Mouse (Mus musculus): ENCODE measurements around the gene Olfr876.
"Not testable (repeated sequence)": the region's sequence is repeated elsewhere in the genome, so short reads cannot be mapped to it uniquely, and the experiment has no call there.

The Olfr876 gene

GRCm38 (mm10) chr9:37802731-37803130, at the start of gene Olfr876:
Gene Olfr876 (plus strand): TSS chr9:37803031.
- no peak for DNase-seq

GRCm38 (mm10) chr9:37761728-37762127, 41.1 kb upstream of the Olfr876 start:
- no peak for DNase-seq

- no peak for DNase-seq
These were observed 40.3 kb upstream of the Olfr876 start for GRCm38 (mm10) chr9:37762541-37762940.

DNA sequence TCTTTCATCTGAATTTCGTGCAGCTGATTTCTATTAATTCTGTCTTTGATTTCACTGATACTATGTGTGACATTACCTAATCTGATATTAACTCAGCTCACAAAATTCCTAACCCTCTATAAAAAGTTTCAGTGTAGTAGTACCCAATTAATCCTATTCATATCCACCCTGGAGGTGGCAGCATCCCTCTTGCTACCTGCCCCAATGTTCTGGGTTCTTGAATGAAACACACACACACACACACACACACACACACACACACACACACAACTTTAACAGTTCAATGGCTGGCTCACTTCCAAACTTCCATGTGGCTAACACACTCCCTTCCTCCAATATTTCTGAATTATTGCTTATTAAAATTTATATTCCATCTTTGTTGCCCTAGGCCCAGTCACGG, 32.2 kb upstream of the Olfr876 start:
- DNase-seq: no peak

GRCm38 (mm10) chr9:37771759-37772158, 31.1 kb upstream of the Olfr876 start, which contains the start of gene Olfr875:
Gene Olfr875 (plus strand): TSS chr9:37771857.
- no peak for DNase-seq

GRCm38 (mm10) chr9:37782766-37783260, 20.0 kb upstream of the Olfr876 start:
- DNase-seq: peak; percentile 3 to 4

DNA sequence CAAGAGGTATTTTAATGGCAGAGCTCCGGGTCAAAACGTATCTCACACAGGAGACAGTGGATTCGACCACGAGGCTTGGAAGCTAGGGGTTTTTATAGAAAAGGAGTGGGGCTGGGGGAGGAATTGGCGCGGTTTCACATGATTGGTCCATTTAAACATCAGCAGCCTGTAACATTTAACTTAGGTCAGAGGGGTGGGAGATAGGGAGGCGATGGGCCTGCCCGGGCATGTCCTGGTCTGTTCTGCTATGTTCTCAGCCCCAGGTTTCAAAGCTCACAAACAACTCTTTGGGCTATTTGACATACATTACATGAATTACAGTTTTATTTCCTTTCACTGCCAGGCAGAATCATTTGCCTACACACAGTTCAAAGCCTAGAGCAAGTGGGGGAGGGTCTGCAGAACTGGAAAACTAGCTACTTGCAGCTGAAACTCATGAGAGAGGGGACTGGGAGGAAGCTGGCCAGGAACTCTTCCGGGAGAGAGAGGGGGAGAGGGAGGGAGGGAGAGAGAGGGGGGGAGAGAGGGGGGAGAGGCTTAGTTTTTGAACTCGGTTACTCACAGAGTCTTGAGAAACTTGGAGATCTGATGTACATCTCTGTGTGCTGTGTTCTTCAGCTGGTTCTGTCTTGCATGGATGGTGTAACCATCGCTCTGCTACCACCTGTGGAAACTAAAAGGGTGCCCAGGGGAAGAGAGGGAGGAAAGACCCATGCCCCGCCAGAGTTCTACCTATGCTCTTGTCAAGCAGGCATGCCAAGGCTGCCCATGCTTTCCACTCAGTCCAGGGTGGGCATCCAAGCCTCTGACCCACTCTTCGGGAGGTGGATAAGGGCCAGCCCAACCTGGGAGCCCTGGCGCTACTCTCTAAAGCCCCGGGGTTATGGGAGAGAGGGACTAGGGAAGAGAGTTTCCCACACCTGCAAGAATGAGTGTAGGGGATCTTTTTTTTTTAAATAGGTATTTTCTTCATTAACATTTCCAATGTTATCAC, 19.1 kb upstream of the Olfr876 start:
- not testable (repeated sequence) for DNase-seq

GRCm38 (mm10) chr9:37786411-37786810, 16.4 kb upstream of the Olfr876 start:
- no peak for DNase-seq

DNA sequence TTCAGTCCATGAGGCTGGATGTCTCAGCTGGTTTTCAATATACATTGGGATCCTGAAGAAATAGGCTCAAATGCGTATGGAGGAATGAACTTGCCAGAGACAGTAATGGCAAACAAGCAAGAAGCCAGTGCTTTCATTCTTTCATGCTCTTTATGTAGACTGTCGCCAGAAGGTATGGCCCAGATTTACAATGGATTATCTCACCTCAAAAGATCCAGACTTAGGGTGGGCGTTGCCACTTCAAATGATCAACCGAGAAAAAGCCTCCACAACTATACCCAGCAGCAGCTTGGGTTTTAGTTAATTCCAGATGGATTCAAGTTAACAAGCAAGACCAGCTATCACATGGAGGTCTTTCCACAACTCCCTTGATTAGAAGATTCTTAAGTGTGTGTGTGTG, 776 bp upstream of the Olfr876 start:
- no peak for DNase-seq

DNA sequence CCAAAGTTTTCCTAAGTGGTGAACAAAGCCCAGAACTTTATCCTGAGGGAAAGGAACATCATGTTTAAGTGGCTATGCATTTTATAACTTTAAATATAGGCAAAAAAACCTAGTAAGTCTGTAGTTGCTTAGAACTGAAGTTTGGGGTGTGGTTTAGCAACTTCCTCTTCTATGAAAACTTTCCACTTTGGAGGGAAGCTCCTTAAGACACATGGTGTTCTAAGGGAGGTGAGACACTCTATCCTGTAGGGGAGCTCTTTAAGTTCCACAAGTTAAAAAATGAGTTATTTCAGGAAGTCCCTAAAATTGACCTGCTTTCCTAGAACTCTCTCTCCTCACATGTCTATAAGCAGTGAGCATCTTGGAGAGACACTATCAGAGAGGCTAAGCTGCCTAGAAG, 4.4 kb downstream of the Olfr876 start:
- DNase-seq: no peak

- no peak for DNase-seq
These were observed 5.6 kb downstream of the Olfr876 start for GRCm38 (mm10) chr9:37808456-37808855.

GRCm38 (mm10) chr9:37808976-37809375, 6.1 kb downstream of the Olfr876 start:
- peak in 1 of 2 experiments; percentile 9 for DNase-seq

GRCm38 (mm10) chr9:37814696-37815095, 11.9 kb downstream of the Olfr876 start:
- no peak for DNase-seq

DNA sequence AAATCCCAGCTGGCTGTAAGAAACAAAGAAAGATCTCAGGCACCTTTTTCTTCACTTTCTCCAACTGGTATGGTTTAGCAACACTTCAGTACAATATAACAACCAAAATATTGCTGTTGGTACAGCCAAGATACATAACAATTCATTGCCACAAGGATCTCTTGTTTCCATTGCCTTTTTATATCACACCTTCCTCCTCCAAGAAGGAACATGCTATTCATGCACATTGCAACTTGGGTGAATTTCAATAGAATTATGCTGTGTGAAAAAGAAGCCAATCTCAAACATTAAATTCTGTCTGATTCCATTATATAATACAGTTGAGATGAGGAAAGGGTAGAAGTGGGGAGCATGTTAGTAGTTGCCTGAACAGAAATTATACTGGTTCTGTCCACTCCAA, 27.1 kb downstream of the Olfr876 start:
- no peak for DNase-seq

DNA sequence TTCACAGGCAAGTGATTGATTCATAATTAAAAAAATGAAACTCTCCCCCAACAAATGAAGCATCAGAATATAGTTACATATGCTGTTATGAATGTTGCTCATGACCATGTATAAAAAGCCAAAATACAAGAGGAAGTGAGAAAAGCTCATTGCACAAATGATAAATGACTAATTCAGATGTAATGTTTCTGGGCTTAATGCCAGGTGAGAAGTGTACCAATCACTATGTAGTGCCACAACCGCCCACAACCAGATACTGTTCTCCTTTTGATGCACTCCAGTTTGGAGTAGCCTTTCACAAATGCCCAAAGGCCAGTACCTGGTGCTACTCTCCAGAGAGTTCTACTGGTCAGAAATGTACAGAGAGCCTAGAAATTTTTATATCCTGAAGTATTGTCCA, 30.5 kb downstream of the Olfr876 start:
- no peak for DNase-seq

- no peak for DNase-seq
These were observed 46.4 kb downstream of the Olfr876 start for GRCm38 (mm10) chr9:37849267-37849666.

DNA sequence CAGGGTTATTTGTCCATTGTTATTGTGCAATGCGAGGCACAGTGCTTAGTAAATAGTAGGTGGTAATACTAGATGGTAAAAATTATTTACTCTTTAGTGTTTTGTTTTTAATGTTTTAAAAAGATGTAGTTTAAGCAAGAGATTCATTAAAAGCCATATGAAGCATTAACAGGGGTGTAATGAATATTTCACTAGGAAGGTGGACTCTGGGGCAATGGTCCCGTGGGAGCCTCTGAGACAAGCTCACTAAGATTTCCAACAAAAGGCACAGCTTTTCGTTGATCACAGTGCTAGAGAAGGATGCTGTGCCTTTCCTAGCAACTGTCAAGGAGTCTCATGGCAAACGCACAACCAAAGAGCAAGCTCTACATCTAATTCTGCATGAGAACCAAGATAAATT, 51.1 kb downstream of the Olfr876 start, which contains the start of gene Olfr877:
TSS of gene Olfr877 (plus strand) at position 301 of the 400 bp plus-strand sequence.
- DNase-seq: no peak

Measured in cerebellum, postnatal 25 days (tissue).